Mouse (Mus musculus) heart, adult 2 months (tissue): Measurements from ENCODE around the gene Aen.

ENCODE experiments used
- CTCF ChIP-seq: fragments of 200-600 bp; IDR thresholded peaks from 2 replicates; pipeline ENCODE4 v1.8.1; 2022; ENCODE audit warnings: antibody characterized with exemption, mild to moderate bottlenecking, moderate library complexity
- EP300 ChIP-seq: fragments of 200-500 bp; IDR thresholded peaks from 2 replicates; pipeline ENCODE4 v1.6.1; 2011; ENCODE audit warnings: low read depth, low read length, control low read depth; ENCODE audit not compliant: insufficient read depth

DNA sequence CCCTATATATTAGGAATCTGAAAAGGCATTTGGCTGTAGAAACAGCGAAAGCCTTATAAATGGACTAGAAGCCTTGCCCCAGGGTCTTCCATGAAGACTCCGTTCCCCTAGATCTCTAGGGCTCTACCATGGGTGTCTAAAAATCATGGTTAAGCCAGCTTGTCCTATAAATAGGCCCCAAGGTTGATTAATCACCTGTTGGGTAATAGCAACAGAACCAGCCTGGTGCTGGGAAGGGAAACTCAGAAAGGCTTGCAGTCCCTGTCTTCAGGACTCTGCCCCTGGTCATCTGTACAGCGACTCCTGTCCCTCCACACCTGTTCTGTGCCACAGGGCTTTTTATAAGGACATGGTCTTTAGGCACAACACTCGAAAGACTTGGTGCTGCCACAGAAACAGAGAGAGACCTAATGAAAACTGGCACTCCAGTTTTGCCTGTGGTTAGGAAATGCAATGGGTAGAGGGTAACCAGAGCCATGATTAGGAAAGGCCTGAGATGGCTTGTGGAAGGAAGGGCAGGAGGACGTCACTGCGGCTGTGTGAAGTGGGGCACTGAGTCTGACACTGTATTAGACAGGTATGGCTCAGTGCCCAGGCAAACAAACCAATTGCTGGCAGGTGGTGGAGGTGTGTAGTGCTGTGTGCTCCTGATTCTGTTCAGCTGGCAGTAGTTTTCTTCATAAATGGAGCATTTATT lies 7.7 kb downstream of the Aen start:
- TF ChIP-seq CTCF (no peak), EP300 (no peak)
